Mouse (Mus musculus): ENCODE results near the gene Agpat4. TPM values are rescaled to one million over a fixed set of nuclear protein-coding genes. Genes with fewer than 3 reads are reported as not detected.
"Not testable (repeated sequence)": the region's sequence is repeated elsewhere in the genome, so short reads cannot be mapped to it uniquely, and the experiment has no call there.

The Agpat4 gene
- polyA plus RNA-seq, 1 experiment from 2014 or later = 5.8 TPM

DNA sequence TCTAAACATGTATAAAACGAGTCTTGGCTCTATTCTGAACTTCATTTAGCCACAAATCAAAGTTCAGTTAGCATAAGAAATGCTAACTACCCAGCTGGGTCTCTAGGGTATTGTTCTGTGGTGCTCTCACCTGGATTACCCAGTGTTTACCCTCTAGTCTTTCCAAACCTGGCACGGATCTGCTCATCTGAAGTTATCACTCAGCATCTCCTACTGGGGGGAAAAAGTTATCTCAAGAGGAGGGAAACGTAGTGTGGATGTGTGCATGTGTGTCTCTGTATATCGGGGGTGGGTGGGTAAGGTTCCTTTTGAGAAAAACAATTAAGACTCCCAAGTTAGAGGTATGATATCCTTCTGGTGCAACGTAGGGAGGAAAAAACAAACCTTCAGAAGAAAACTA, 1.8 kb downstream of the Agpat4 start:
- Histone ChIP-seq H3K4me1 (replicated peaks; ENCODE audit: control insufficient read depth, insufficient read depth, low read length) (no peaks in the 10 kb centered on the region), H3K4me2 (replicated peaks; ENCODE audit: low read depth) (peak overlapping the region; percentile 80; the same call in 1 of the 2 replicates), H3K36me3 (ENCODE audit: control insufficient read depth, insufficient read depth) (no peaks in the 10 kb centered on the region), H3K9me3 (ENCODE audit: control insufficient read depth) (no peaks in the 10 kb centered on the region), H3K27ac (ENCODE audit: low read depth, low read length) (no peak overlapping the region), H3K4me3 (ENCODE audit: low read depth, low read length) (peak overlapping the region; percentile 57; the same call in 1 of the 2 replicates), H3K9ac (ENCODE audit: low read depth, low read length) (no peak overlapping the region), H3K27me3 (replicated peaks; ENCODE audit: control insufficient read depth, insufficient read depth, low read length) (no peaks in the 10 kb centered on the region)
- no peak for TF ChIP-seq CTCF (IDR thresholded peaks at IDR 0.05; ENCODE audit: low read depth)
- no peak for ATAC-seq
- WGBS = 49% methylated on average over 5 of the region's 5 CpGs

DNA sequence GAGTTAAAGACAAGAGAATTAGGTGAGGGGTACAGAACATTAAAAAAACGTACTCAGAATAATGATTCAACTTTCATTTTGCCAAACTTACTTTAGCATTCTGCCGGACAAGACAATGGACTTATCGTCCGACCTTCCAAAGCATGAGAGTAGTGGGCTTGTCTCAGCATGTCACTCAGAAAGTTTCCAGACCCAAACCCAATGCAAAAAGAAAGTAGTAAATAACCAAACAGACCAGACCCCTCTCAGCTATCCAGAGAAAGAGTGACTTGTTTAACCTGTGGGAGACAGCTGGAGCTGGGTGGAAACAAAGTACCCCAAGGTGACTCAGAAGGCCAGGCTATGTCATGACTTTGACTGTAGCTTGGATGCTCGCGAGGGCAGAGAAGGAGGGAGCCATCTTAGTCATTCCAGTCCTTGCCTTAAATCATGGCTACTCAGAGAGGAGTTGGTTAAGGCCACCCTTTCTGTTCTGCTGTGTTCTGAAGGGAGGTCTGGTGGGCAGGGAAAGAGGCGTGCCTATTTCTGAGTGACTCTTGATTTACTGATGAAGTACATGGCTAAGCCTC, 2.8 kb downstream of the Agpat4 start:
- H3K9ac ChIP-seq (ENCODE audit: low read depth, low read length) = no peak overlapping the region
- no peak for TF ChIP-seq CTCF (IDR thresholded peaks at IDR 0.05; ENCODE audit: low read depth)
- no peaks in the 10 kb centered on the region for H3K36me3 ChIP-seq (ENCODE audit: control insufficient read depth, insufficient read depth)
- no peak for ATAC-seq
- no peaks in the 10 kb centered on the region for H3K4me1 ChIP-seq (replicated peaks; ENCODE audit: control insufficient read depth, insufficient read depth, low read length)
- no peak overlapping the region for H3K4me2 ChIP-seq (replicated peaks; ENCODE audit: low read depth)
- H3K27me3 ChIP-seq (replicated peaks; ENCODE audit: control insufficient read depth, insufficient read depth, low read length) = no peaks in the 10 kb centered on the region
- H3K27ac ChIP-seq (ENCODE audit: low read depth, low read length) = no peak overlapping the region
- no peaks in the 10 kb centered on the region for H3K9me3 ChIP-seq (ENCODE audit: control insufficient read depth)
- H3K4me3 ChIP-seq (ENCODE audit: low read depth, low read length) = no peak overlapping the region
- 93% methylated on average over 7 of the region's 7 CpGs for WGBS

DNA sequence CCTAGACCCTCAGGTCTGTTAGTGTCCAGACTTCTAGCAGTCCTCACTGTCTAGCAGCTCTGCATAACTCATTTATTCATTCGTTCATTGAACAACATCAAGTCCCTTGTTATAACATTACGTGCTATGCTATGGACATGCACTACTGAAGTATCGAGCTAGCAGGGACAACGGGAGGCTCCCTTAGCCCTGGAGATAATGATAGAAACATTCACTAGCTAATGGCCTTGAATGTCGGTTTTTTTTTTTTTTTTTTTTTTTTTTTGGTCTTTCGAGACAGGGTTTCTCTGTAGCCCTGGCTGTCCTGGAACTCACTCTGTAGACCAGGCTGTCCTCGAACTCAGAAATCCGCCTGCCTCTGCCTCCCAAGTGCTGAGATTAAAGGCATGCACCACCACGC, 3.8 kb downstream of the Agpat4 start:
- H3K4me3 ChIP-seq (ENCODE audit: low read depth, low read length); H3K4me2 ChIP-seq (replicated peaks; ENCODE audit: low read depth); H3K27me3 ChIP-seq (replicated peaks; ENCODE audit: control insufficient read depth, insufficient read depth, low read length); ATAC-seq; H3K9me3 ChIP-seq (ENCODE audit: control insufficient read depth); H3K4me1 ChIP-seq (replicated peaks; ENCODE audit: control insufficient read depth, insufficient read depth, low read length); H3K9ac ChIP-seq (ENCODE audit: low read depth, low read length); H3K36me3 ChIP-seq (ENCODE audit: control insufficient read depth, insufficient read depth); H3K27ac ChIP-seq (ENCODE audit: low read depth, low read length): not testable (repeated sequence)
- WGBS = 86% methylated on average over 8 of the region's 9 CpGs

- H3K4me2 ChIP-seq (replicated peaks; ENCODE audit: low read depth) = no peak overlapping the region
- H3K9ac ChIP-seq (ENCODE audit: low read depth, low read length) = no peak overlapping the region
- no peak overlapping the region for H3K27ac ChIP-seq (ENCODE audit: low read depth, low read length)
- TF ChIP-seq CTCF (IDR thresholded peaks at IDR 0.05; ENCODE audit: low read depth) = no peak
- 55% methylated on average over 3 of the region's 3 CpGs for WGBS
- H3K9me3 ChIP-seq (ENCODE audit: control insufficient read depth) = no peaks in the 10 kb centered on the region
- no peaks in the 10 kb centered on the region for H3K27me3 ChIP-seq (replicated peaks; ENCODE audit: control insufficient read depth, insufficient read depth, low read length)
- H3K4me3 ChIP-seq (ENCODE audit: low read depth, low read length) = no peak overlapping the region
- no peaks in the 10 kb centered on the region for H3K4me1 ChIP-seq (replicated peaks; ENCODE audit: control insufficient read depth, insufficient read depth, low read length)
- no peaks in the 10 kb centered on the region for H3K36me3 ChIP-seq (ENCODE audit: control insufficient read depth, insufficient read depth)
- ATAC-seq = no peak
Observed at GRCm38 (mm10) chr17:12123168-12123567, 4.7 kb downstream of the Agpat4 start.

GRCm38 (mm10) chr17:12127056-12127455, 8.6 kb downstream of the Agpat4 start:
- Histone ChIP-seq H3K36me3 (ENCODE audit: control insufficient read depth, insufficient read depth) (no peaks in the 10 kb centered on the region), H3K27me3 (replicated peaks; ENCODE audit: control insufficient read depth, insufficient read depth, low read length) (no peaks in the 10 kb centered on the region), H3K9me3 (ENCODE audit: control insufficient read depth) (no peaks in the 10 kb centered on the region), H3K4me1 (replicated peaks; ENCODE audit: control insufficient read depth, insufficient read depth, low read length) (no peaks in the 10 kb centered on the region), H3K27ac (ENCODE audit: low read depth, low read length) (no peak overlapping the region), H3K9ac (ENCODE audit: low read depth, low read length) (no peak overlapping the region), H3K4me3 (ENCODE audit: low read depth, low read length) (no peak overlapping the region), H3K4me2 (replicated peaks; ENCODE audit: low read depth) (no peak overlapping the region)
- ATAC-seq = no peak
- WGBS = 82% methylated on average over 4 of the region's 4 CpGs
- TF ChIP-seq CTCF (IDR thresholded peaks at IDR 0.05; ENCODE audit: low read depth) = no peak

DNA sequence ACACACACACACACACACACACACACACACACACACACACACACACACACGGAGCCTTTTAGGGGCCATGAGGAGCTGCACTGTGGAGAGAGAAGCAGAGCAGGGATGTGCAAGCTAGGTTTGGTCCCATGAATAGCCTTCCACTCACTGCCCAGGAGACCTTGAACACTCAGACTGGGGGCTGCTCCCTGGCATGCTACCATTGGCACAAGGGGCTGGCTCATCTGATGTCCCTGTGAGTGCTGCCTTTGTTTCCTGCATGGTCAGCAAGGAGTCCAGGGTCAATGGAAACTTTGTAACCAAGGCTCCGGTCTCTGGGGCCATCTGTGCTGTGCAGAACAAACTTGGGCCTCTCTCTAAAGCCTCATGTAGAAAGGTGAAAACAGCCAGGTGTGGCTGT, 10.5 kb downstream of the Agpat4 start:
- TF ChIP-seq CTCF (IDR thresholded peaks at IDR 0.05; ENCODE audit: low read depth) = no peak
- no peaks in the 10 kb centered on the region for H3K36me3 ChIP-seq (ENCODE audit: control insufficient read depth, insufficient read depth)
- no peaks in the 10 kb centered on the region for H3K4me1 ChIP-seq (replicated peaks; ENCODE audit: control insufficient read depth, insufficient read depth, low read length)
- H3K4me3 ChIP-seq (ENCODE audit: low read depth, low read length) = no peak overlapping the region
- no peaks in the 10 kb centered on the region for H3K27me3 ChIP-seq (replicated peaks; ENCODE audit: control insufficient read depth, insufficient read depth, low read length)
- H3K27ac ChIP-seq (ENCODE audit: low read depth, low read length) = no peak overlapping the region
- no peak overlapping the region for H3K4me2 ChIP-seq (replicated peaks; ENCODE audit: low read depth)
- ATAC-seq = no peak
- 72% methylated on average over 2 of the region's 2 CpGs for WGBS
- no peak overlapping the region for H3K9ac ChIP-seq (ENCODE audit: low read depth, low read length)
- no peaks in the 10 kb centered on the region for H3K9me3 ChIP-seq (ENCODE audit: control insufficient read depth)

DNA sequence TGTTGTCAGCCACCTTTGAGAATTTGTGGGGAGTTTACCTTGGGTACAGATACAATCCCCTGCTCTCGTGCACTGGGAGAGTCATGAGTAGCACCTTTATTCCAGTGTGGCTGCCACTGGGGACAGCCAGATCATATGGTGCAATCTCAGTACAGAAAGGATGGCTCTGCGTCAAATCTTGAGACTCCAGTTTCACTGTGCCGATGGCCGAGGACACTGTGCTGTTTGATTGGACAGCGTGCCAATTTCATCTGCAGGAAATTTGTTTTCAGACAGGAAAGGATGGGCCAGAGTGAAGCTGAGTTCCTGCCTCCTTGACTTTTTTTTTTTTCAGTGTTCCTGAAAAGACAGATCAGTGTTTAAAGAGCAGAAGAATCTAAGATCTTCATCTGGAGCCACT, 12.7 kb downstream of the Agpat4 start:
- no peak for ATAC-seq
- no peak overlapping the region for H3K9ac ChIP-seq (ENCODE audit: low read depth, low read length)
- H3K36me3 ChIP-seq (ENCODE audit: control insufficient read depth, insufficient read depth) = no peaks in the 10 kb centered on the region
- H3K27ac ChIP-seq (ENCODE audit: low read depth, low read length) = no peak overlapping the region
- TF ChIP-seq CTCF (IDR thresholded peaks at IDR 0.05; ENCODE audit: low read depth) = no peak
- 84% methylated on average over 5 of the region's 5 CpGs for WGBS
- no peak overlapping the region for H3K4me3 ChIP-seq (ENCODE audit: low read depth, low read length)
- H3K4me1 ChIP-seq (replicated peaks; ENCODE audit: control insufficient read depth, insufficient read depth, low read length) = no peaks in the 10 kb centered on the region
- H3K27me3 ChIP-seq (replicated peaks; ENCODE audit: control insufficient read depth, insufficient read depth, low read length) = no peaks in the 10 kb centered on the region
- no peaks in the 10 kb centered on the region for H3K9me3 ChIP-seq (ENCODE audit: control insufficient read depth)
- H3K4me2 ChIP-seq (replicated peaks; ENCODE audit: low read depth) = no peak overlapping the region
